Mouse (Mus musculus) intestine, embryonic 15.5 days (tissue): Measurements from ENCODE around the gene Ick. TPM values are rescaled to one million over a fixed set of nuclear protein-coding genes. Genes with fewer than 3 reads are reported as not detected.
"Not testable (repeated sequence)": the region's sequence is repeated elsewhere in the genome, so short reads cannot be mapped to it uniquely, and the experiment has no call there.

Experiments
- ATAC-seq: fragments of 200-750 bp; cut with Nextera tagmentation; 2 replicates; pipeline ENCODE4 v1.8.0; 2017; ENCODE audit warnings: moderate TSS enrichment, moderate library complexity
- H3K27ac ChIP-seq: fragments of 300-500 bp; sonication (generic); 2 replicates; pipeline ENCODE4 v1.5.1; 2015; ENCODE audit warnings: mild to moderate bottlenecking, inconsistent platforms
- H3K27me3 ChIP-seq: fragments of 300-500 bp; sonication (generic); replicated peaks from 2 replicates; pipeline ENCODE4 v1.6.1; 2015; ENCODE audit warnings: inconsistent platforms
- H3K36me3 ChIP-seq: fragments of 300-500 bp; sonication (generic); 2 replicates; pipeline ENCODE4 v1.6.1; 2015; ENCODE audit warnings: inconsistent platforms
- H3K4me1 ChIP-seq: fragments of 300-500 bp; sonication (generic); replicated peaks from 2 replicates; pipeline ENCODE4 v1.6.1; 2015; ENCODE audit warnings: inconsistent platforms
- H3K4me2 ChIP-seq: fragments of 300-500 bp; sonication (generic); replicated peaks from 2 replicates; pipeline ENCODE4 v1.6.1; 2015; ENCODE audit warnings: mild to moderate bottlenecking, inconsistent platforms
- H3K4me3 ChIP-seq: fragments of 300-500 bp; sonication (generic); replicated peaks from 2 replicates; pipeline ENCODE4 v1.5.1; 2015; ENCODE audit warnings: inconsistent platforms
- H3K9ac ChIP-seq: fragments of 300-500 bp; sonication (generic); 2 replicates; pipeline ENCODE4 v1.6.1; 2015; ENCODE audit warnings: inconsistent platforms
- H3K9me3 ChIP-seq: fragments of 300-500 bp; sonication (generic); 2 replicates; pipeline ENCODE4 v1.6.1; 2016; ENCODE audit warnings: inconsistent platforms
- WGBS: fragments of 180-500 bp; shearing (Covaris S2); methylation state at CpG from one replicate; pipeline ENCODE4 v1.1.7; 2015; 5-methylcytosine and 5-hydroxymethylcytosine counted together
- polyA plus RNA-seq: library from polyadenylated mRNA; unstranded; fragments of >200 nt; fragmentation: Nextera tagmentation; extraction: Ambion mirVana; gene quantifications from 2 replicates; pipeline ENCODE4 v1.2.1, GENCODE M21; 2015

Gene Ick
- polyA plus RNA-seq: 25.7 and 26.3 TPM in 2 replicates

GRCm38 (mm10) chr9:78108796-78109239, at the start of gene Ick, which contains the start of gene Fbxo9:
Ick (plus strand) TSS chr9:78109192.
Fbxo9 (minus strand) TSS chr9:78109065.
- no peaks in the 10 kb centered on the region for H3K9me3 ChIP-seq
- peak; percentile 92 for ATAC-seq
- H3K36me3 ChIP-seq: no peaks in the 10 kb centered on the region
- H3K27ac ChIP-seq: peak within 1 kb of the TSS; percentile 97
- peaks cover 5% of the 10 kb centered on the region; the same call in 1 of the 2 replicates for H3K4me1 ChIP-seq
- H3K27me3 ChIP-seq: no peaks in the 10 kb centered on the region
- H3K9ac ChIP-seq: peak within 1 kb of the TSS; percentile 92
- peak within 1 kb of the TSS; percentile 83 for H3K4me2 ChIP-seq
- peak within 1 kb of the TSS; percentile 94 for H3K4me3 ChIP-seq
- under 1% methylated on average over 20 of the region's 20 CpGs for WGBS

GRCm38 (mm10) chr9:78059525-78060120, 49.4 kb upstream of the Ick start:
- no peak overlapping the region for H3K27ac ChIP-seq
- no peaks in the 10 kb centered on the region for H3K36me3 ChIP-seq
- H3K9me3 ChIP-seq: no peaks in the 10 kb centered on the region
- no peak overlapping the region for H3K9ac ChIP-seq
- 77% methylated on average over 16 of the region's 16 CpGs for WGBS
- no peak overlapping the region for H3K4me3 ChIP-seq
- no peaks in the 10 kb centered on the region for H3K27me3 ChIP-seq
- no peak overlapping the region for H3K4me2 ChIP-seq
- no peak for ATAC-seq
- H3K4me1 ChIP-seq: 0 out of 2 replicates have a peak, but pooled peaks cover 3% of the 10 kb centered on the region

GRCm38 (mm10) chr9:78062392-78062791, 46.6 kb upstream of the Ick start:
- Histone ChIP-seq H3K9ac (no peak overlapping the region), H3K4me2 (no peak overlapping the region), H3K4me3 (no peak overlapping the region), H3K36me3 (no peaks in the 10 kb centered on the region), H3K4me1 (0 out of 2 replicates have a peak, but pooled peaks cover 3% of the 10 kb centered on the region), H3K27me3 (no peaks in the 10 kb centered on the region), H3K27ac (no peak overlapping the region), H3K9me3 (no peaks in the 10 kb centered on the region)
- no peak for ATAC-seq
- 86% methylated on average over 9 of the region's 9 CpGs for WGBS

- 36% methylated on average over 10 of the region's 10 CpGs for WGBS
- Histone ChIP-seq H3K27me3 (no peaks in the 10 kb centered on the region), H3K4me2 (no peak overlapping the region), H3K36me3 (no peaks in the 10 kb centered on the region), H3K9me3 (no peaks in the 10 kb centered on the region), H3K4me3 (no peak overlapping the region), H3K4me1 (0 out of 2 replicates have a peak, but pooled peaks cover 3% of the 10 kb centered on the region), H3K27ac (no peak overlapping the region), H3K9ac (no peak overlapping the region)
- no peak for ATAC-seq
Observed at GRCm38 (mm10) chr9:78064121-78064520, 44.9 kb upstream of the Ick start.

- H3K27ac ChIP-seq: no peak overlapping the region
- no peak for ATAC-seq
Observed at GRCm38 (mm10) chr9:78070496-78070895, 38.5 kb upstream of the Ick start.

GRCm38 (mm10) chr9:78071626-78072025, 37.4 kb upstream of the Ick start:
- H3K36me3 ChIP-seq: no peaks in the 10 kb centered on the region
- ATAC-seq: no peak
- 89% methylated on average over 4 of the region's 4 CpGs for WGBS

More at GRCm38 (mm10) chr9:78070496-78070895, 38.5 kb upstream of the Ick start:
- Histone ChIP-seq H3K4me2 (no peak overlapping the region), H3K27me3 (no peaks in the 10 kb centered on the region), H3K9me3 (no peaks in the 10 kb centered on the region), H3K9ac (no peak overlapping the region), H3K4me1 (no peaks in the 10 kb centered on the region), H3K4me3 (no peak overlapping the region), H3K36me3 (no peaks in the 10 kb centered on the region)
- WGBS: 65% methylated on average over 5 of the region's 5 CpGs

GRCm38 (mm10) chr9:78073291-78073690, 35.7 kb upstream of the Ick start:
- 84% methylated on average over 3 of the region's 3 CpGs for WGBS
- not testable (repeated sequence) for ATAC-seq, H3K4me2 ChIP-seq

More at GRCm38 (mm10) chr9:78071626-78072025, 37.4 kb upstream of the Ick start:
- H3K9me3 ChIP-seq: no peaks in the 10 kb centered on the region
- no peak overlapping the region for H3K4me3 ChIP-seq
- H3K4me1 ChIP-seq: no peaks in the 10 kb centered on the region
- H3K27ac ChIP-seq: no peak overlapping the region
- H3K27me3 ChIP-seq: no peaks in the 10 kb centered on the region
- no peak overlapping the region for H3K4me2 ChIP-seq
- no peak overlapping the region for H3K9ac ChIP-seq

GRCm38 (mm10) chr9:78073713-78074340, 35.2 kb upstream of the Ick start:
- H3K27me3 ChIP-seq: no peaks in the 10 kb centered on the region

More at GRCm38 (mm10) chr9:78073291-78073690, 35.7 kb upstream of the Ick start:
- not testable (repeated sequence) for H3K36me3 ChIP-seq, H3K4me3 ChIP-seq, H3K4me1 ChIP-seq, H3K27me3 ChIP-seq, H3K27ac ChIP-seq, H3K9me3 ChIP-seq, H3K9ac ChIP-seq

GRCm38 (mm10) chr9:78075256-78075655, 33.7 kb upstream of the Ick start:
- H3K36me3 ChIP-seq: no peaks in the 10 kb centered on the region
- no peaks in the 10 kb centered on the region for H3K4me1 ChIP-seq
- no peaks in the 10 kb centered on the region for H3K9me3 ChIP-seq
- no peak overlapping the region for H3K4me3 ChIP-seq
- H3K4me2 ChIP-seq: no peak overlapping the region
- 90% methylated on average over 3 of the region's 3 CpGs for WGBS
- no peak overlapping the region for H3K27ac ChIP-seq
- no peaks in the 10 kb centered on the region for H3K27me3 ChIP-seq
- no peak overlapping the region for H3K9ac ChIP-seq
- ATAC-seq: no peak

More at GRCm38 (mm10) chr9:78073713-78074340, 35.2 kb upstream of the Ick start:
- Histone ChIP-seq H3K4me3 (no peak overlapping the region), H3K9ac (no peak overlapping the region), H3K4me2 (no peak overlapping the region), H3K27ac (no peak overlapping the region), H3K36me3 (no peaks in the 10 kb centered on the region), H3K4me1 (no peaks in the 10 kb centered on the region), H3K9me3 (no peaks in the 10 kb centered on the region)
- 87% methylated on average over 13 of the region's 13 CpGs for WGBS
- ATAC-seq: no peak

- Histone ChIP-seq H3K4me1 (no peaks in the 10 kb centered on the region), H3K4me2 (no peak overlapping the region), H3K27me3 (no peaks in the 10 kb centered on the region), H3K9me3 (no peaks in the 10 kb centered on the region), H3K36me3 (peaks cover 6% of the 10 kb centered on the region; the same call in 1 of the 2 replicates), H3K9ac (no peak overlapping the region), H3K27ac (no peak overlapping the region), H3K4me3 (no peak overlapping the region)
- ATAC-seq: no peak
- WGBS: 28% methylated on average over 2 of the region's 2 CpGs
Observed at GRCm38 (mm10) chr9:78078240-78078639, 30.8 kb upstream of the Ick start.

- no peak for ATAC-seq
- Histone ChIP-seq H3K4me2 (no peak overlapping the region), H3K4me3 (no peak overlapping the region), H3K27ac (no peak overlapping the region), H3K36me3 (peaks cover 19% of the 10 kb centered on the region), H3K4me1 (0 out of 2 replicates have a peak, but pooled peaks cover 2% of the 10 kb centered on the region), H3K9me3 (no peaks in the 10 kb centered on the region), H3K9ac (no peak overlapping the region), H3K27me3 (no peaks in the 10 kb centered on the region)
- 85% methylated on average over 7 of the region's 7 CpGs for WGBS
Observed at GRCm38 (mm10) chr9:78081835-78082234, 27.2 kb upstream of the Ick start.

GRCm38 (mm10) chr9:78084341-78084740, 24.7 kb upstream of the Ick start:
- Histone ChIP-seq H3K4me1 (0 out of 2 replicates have a peak, but pooled peaks cover 2% of the 10 kb centered on the region), H3K27ac (no peak overlapping the region), H3K9me3 (no peaks in the 10 kb centered on the region), H3K27me3 (no peaks in the 10 kb centered on the region), H3K36me3 (peaks cover 25% of the 10 kb centered on the region), H3K9ac (no peak overlapping the region), H3K4me3 (no peak overlapping the region), H3K4me2 (no peak overlapping the region)
- ATAC-seq: no peak
- 87% methylated on average over 4 of the region's 4 CpGs for WGBS
